Mouse (Mus musculus): Measurements from ENCODE around the gene Cep68. TPM values are rescaled to one million over a fixed set of nuclear protein-coding genes. Genes with fewer than 3 reads are reported as not detected.
"Not testable (repeated sequence)": the region's sequence is repeated elsewhere in the genome, so short reads cannot be mapped to it uniquely, and the experiment has no call there.

Gene Cep68
- total RNA-seq, 2 experiments from 2014 or later, result 29.6 to 39.8 TPM

- no peak for DNase-seq
Measured at GRCm38 (mm10) chr11:20242366-20243056, 6.7 kb downstream of the Cep68 start.

DNA sequence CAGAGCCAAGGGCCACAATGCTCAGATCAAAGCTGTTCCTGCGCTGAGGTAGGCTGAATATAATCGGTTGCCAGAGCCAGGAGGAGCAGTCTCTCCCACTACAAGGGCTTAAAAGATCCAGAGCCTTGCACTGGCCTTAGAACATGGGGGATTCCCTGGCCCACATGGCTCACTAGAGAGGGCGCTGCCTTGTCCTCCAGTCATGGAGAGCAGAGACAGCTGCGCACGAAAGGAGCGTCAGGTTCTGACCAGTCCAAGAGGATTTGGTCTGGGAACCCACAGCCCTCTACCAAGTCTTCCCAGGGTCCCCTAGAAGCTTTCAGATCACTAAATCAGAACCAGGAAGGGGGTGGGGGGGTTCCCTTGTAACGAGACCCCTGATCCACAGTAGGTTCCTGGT, 7.9 kb downstream of the Cep68 start:
- DNase-seq, result no peak

DNA sequence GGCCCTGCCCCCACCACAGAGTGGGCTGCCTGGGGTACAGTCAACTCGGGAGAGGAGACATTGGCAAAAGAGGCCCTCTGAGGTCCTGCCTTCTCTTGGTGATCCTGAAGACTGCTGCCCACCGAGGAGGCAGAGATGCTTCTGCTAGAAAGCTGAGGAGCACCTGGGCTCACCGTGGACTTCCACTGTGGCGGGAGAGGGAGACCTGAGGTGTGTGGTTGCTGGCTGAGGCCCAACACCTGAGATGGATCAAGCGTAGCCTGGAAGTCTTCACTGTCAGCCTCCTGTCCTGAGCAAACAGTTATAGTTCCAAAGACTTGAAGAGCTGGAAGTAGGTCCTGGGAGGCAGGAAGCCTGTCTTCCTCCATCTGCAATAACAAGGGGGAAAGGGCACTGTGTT, 8.9 kb downstream of the Cep68 start:
- DNase-seq, result no peak

GRCm38 (mm10) chr11:20239279-20239861, 9.9 kb downstream of the Cep68 start:
- DNase-seq, result no peak

GRCm38 (mm10) chr11:20237976-20238375, 11.3 kb downstream of the Cep68 start:
- DNase-seq, result no peak

- no peak for DNase-seq
Measured at GRCm38 (mm10) chr11:20237018-20237417, 12.2 kb downstream of the Cep68 start.

DNA sequence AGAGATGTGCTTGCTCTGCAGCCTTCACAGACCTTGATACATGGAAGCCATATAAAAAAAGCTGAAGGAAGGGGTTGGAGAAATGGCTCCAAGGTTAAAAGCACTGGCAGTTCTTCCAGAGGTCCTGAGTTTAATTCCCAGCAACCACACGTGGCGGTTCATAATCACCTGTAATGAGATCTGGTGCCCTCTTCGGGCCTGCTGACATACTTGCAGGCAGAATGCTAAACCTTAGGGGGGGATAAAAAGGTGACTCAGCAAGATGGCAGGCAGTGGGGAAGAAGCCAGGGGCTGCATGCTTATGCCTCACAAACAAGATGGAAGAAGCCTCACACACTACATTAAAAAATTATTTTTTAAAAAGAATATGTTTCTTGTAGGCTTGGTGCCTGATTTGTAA, 15.0 kb downstream of the Cep68 start:
- no peak for DNase-seq

GRCm38 (mm10) chr11:20232016-20232755, 17.0 kb downstream of the Cep68 start:
- DNase-seq, result no peak

- DNase-seq, result peak; percentile 48
Measured at GRCm38 (mm10) chr11:20231128-20231878, 17.9 kb downstream of the Cep68 start.

DNA sequence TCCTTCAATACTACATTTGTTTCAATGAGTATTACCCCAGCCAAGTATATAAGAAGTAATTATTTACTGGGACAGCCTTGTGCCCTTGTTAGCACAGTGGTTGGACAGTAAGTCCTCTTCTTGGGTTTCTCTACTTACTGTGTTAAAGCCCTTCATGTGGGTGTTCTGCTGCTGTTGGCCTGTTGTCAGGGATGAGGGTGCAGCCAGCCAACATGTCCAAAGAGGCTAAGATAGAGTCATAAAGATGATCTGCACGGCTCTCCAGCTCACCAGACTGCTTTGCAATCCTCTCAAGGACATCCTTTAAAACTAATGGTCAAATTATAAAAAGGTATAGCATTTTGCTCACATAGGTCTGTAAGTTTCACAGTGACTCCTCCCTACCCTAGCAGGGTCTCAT, 18.9 kb downstream of the Cep68 start:
- peak; percentile 47 for DNase-seq

DNA sequence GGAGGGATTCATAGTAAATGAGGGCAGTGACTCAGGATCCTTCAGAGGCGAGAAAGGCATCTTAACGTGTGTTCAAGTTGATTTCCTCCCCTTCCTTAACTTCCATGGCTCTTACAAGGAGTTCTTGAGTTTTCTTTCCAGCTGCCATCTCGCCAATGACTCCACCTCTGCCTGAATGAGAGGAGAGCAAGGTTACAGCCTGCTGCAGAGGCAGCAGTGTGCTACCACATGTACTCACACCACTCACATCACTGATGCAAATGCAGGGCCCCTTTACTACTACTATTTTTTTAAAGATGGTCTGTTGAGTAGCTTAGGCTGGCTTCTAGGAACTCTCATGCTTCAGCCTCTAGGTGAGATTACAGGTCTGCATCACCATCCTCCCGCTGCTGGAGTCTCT, 19.9 kb downstream of the Cep68 start:
- no peak for DNase-seq

GRCm38 (mm10) chr11:20228666-20229065, 20.6 kb downstream of the Cep68 start:
- DNase-seq, result no peak

- DNase-seq, result no peak
Measured at GRCm38 (mm10) chr11:20225938-20226337, 23.3 kb downstream of the Cep68 start.

DNA sequence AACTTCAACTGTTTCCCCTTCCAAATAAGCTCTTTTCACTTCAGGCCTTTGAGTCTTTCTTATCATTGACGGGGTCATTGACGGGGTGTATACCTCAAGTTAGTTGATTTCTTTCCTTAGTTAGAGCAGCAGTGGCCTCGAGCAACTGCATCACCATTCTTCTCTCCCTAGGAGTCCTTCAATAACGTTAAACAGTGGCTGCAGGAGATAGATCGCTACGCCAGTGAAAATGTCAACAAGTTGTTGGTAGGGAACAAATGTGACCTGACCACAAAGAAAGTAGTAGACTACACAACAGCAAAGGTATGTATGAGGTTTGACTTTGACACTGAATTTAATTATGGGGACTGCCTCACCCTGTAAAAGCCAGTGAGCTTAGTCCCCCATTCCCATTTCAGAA, 25.0 kb downstream of the Cep68 start:
- no peak for DNase-seq

DNA sequence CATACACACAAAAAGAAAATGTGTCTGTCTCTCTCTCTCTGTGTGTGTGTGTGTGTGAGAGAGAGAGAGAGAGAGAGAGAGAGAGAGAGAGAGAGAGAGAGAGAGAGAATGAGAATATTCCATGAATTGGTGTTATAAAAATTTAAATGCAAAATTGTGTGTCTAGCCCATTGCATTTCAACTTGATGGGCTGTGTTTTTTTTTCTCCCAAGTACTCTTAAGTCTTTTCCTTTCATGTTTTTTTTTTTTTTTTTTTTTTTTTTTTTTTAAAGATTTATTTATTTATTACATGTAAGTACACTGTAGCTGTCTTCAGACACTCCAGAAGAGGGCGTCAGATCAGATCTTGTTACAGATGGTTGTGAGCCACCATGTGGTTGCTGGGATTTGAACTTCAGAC, 27.6 kb downstream of the Cep68 start:
- DNase-seq, result not testable (repeated sequence)

DNA sequence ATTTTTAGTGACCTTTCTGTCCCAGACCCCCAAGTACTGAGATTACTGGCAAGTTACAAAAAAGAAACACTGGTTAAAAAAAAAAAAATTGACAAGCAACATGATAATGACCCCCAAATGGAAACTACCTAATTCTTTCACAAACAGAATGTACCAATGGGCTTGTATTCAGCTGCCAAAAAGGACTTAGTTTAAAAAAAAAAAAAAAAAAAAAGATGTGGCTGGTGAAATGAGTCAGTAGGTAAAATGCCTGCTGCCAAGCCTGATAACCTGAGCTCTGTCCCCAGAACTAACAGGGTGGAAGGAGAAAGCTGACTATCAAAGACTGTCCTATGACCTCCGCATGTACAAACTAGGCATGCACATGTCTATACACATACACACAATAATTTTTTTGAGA, 32.0 kb downstream of the Cep68 start:
- no peak for DNase-seq

DNA sequence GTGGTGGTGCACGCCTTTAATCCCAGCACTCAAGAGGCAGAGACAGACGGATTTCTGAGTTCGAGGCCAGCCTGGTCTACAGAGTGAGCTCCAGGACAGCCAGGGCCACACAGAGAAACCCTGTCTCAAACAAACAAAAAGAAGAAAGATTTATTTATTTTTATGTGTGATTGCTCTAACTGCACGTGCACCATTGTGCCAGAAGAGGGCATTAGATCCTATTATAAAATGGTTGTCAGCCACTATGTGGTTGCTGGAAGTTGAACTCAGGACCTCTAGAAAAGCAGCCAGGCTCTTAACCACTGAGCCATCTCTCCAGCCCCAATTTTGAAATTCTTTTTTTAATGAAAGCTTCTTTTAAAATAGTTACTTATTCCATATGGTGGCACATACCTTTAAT, 32.8 kb downstream of the Cep68 start:
- DNase-seq, result no peak

- peak; percentile 35 for DNase-seq
Measured at GRCm38 (mm10) chr11:20214779-20215178, 34.5 kb downstream of the Cep68 start.

DNA sequence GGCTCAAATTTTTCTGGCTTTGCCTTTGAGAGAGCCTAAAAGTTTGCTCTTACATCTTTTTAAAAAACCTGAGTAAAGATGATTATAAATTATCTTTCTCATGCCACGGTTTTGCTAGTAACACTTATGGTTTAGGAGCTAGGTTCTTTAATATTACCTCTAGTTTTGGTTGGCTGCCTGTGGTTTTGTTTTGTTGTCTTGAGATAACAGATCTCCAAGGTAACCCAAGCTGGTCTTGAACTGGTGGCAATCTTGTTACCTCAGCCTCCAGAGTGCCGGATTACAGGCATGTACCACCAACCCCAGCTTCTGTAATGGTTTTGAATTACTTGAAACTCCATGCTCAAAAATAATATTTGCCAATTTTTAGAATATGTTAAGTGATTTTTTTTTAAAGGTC, 37.4 kb downstream of the Cep68 start:
- no peak for DNase-seq

DNA sequence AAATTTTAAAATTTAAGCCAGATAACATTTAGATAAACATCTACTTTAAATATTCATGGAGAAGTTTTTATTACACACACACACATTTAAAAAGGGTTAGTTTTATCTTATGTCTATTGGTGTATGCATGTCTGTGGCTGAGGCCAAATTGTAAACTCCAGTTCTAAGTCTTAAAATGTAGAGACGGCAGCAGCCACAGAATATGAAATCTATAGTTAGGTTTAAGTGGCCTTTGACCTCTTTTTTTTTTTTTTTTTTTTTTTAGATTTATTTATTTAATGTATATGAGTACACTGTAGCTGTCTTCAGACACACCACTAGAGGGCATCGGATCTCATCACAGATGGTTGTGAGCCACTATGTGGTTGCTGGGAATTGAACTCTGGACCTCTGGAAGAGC, 41.6 kb downstream of the Cep68 start:
- DNase-seq, result no peak

DNA sequence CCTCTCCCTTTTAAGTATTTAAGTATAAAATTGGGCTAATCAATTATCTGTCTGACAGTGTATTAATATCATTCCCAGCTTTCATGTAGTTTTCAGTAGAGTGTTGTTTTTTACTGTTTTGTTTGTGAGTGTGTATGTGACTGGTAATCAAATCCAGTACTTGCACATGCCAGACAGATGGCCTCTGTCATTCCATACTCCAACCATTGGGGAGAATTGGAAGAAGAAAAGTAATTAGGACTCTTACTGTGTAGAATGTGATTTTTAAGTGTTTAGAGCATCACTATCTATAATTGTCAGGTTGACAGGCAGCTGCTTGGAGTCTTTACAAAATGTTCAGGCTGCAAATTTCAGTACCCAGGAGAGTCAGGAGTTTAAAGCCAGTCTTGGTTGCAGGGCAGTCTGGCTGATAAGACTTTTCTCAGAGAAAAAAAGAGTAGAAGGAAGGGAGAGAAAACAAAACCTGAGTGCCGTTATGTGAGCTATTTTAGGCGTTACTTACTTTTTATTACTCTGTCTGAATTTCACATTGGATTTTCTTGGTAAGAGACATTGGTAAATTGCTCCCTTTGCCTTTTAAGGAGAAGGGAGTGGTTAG, 42.5 kb downstream of the Cep68 start:
- DNase-seq, result no peak

DNA sequence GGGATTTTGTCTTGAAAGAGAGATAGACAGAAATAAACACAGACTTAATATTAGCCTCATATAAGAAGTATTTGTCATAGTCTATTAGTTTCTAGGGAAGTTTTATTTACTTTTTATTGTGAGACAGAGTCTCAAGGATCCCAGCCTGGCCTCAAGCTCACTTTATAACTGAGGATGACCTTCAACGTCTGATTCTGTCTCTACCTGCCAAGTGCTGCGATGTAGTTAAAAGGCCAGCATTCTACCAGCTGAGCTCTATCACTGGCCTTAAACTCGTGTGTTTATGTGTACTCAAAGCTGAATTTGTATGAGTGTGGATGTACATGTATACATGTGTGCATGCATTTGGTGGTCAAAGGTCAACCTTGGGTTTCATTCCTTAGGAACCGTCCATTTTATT, 43.7 kb downstream of the Cep68 start:
- DNase-seq, result no peak

Measured in adrenal gland, postnatal 10 days (tissue).